Mouse (Mus musculus) heart, embryonic 16.5 days (tissue): ENCODE measurements around the gene Ces2h. TPM values are rescaled to one million over a fixed set of nuclear protein-coding genes. Genes with fewer than 3 reads are reported as not detected.

ENCODE experiments used
- ATAC-seq: fragments of 200-750 bp; cut with Nextera tagmentation; replicated peaks from 2 replicates; pipeline ENCODE4 v1.8.0; 2017; ENCODE audit warnings: moderate number of reproducible peaks; ENCODE audit not compliant: insufficient read depth, low FRiP score; ENCODE audit errors: extremely low read depth
- H3K27ac ChIP-seq: fragments of 300-500 bp; sonication (generic); 2 replicates; pipeline ENCODE4 v1.5.1; 2014; ENCODE audit warnings: mild to moderate bottlenecking, low read length, control low read depth, moderate library complexity
- H3K27me3 ChIP-seq: fragments of 300-500 bp; sonication (generic); 2 replicates; pipeline ENCODE4 v1.6.1; 2014; ENCODE audit warnings: low read length, mixed read lengths; ENCODE audit not compliant: control insufficient read depth, insufficient read depth
- H3K36me3 ChIP-seq: fragments of 300-500 bp; sonication (generic); 2 replicates; pipeline ENCODE4 v1.6.1; 2014; ENCODE audit not compliant: control insufficient read depth, insufficient read depth
- H3K4me1 ChIP-seq: fragments of 300-500 bp; sonication (generic); 2 replicates; pipeline ENCODE4 v1.6.1; 2014; ENCODE audit warnings: low read length, mixed read lengths; ENCODE audit not compliant: control insufficient read depth, insufficient read depth
- H3K4me2 ChIP-seq: fragments of 300-500 bp; sonication (generic); 2 replicates; pipeline ENCODE4 v1.6.1; 2014; ENCODE audit warnings: low read depth, mild to moderate bottlenecking, control low read depth, low read length
- H3K4me3 ChIP-seq: fragments of 300-500 bp; sonication (generic); 2 replicates; pipeline ENCODE4 v1.5.1; 2014; ENCODE audit warnings: mild to moderate bottlenecking, control low read depth, low read length
- H3K9ac ChIP-seq: fragments of 300-500 bp; sonication (generic); 2 replicates; pipeline ENCODE4 v1.6.1; 2014; ENCODE audit warnings: low read length, control low read depth
- H3K9me3 ChIP-seq: fragments of 300-500 bp; sonication (generic); replicated peaks from 2 replicates; pipeline ENCODE4 v1.6.1; 2016; ENCODE audit warnings: low read length; ENCODE audit not compliant: control insufficient read depth
- WGBS: fragments of 180-500 bp; shearing (Covaris S2); extraction: QIAGEN DNeasy Blood & Tissue Kit; methylation state at CpG from one replicate; pipeline ENCODE4 v1.1.7; 2014; 5-methylcytosine and 5-hydroxymethylcytosine counted together
- polyA plus RNA-seq: library from polyadenylated mRNA; unstranded; fragments of >200 nt; fragmentation: Nextera tagmentation; extraction: Ambion mirVana; gene quantifications from 2 replicates; pipeline ENCODE4 v1.2.1, GENCODE M21; 2015

Gene Ces2h
- polyA plus RNA-seq, 1 experiment from 2014 or later, result not detected

DNA sequence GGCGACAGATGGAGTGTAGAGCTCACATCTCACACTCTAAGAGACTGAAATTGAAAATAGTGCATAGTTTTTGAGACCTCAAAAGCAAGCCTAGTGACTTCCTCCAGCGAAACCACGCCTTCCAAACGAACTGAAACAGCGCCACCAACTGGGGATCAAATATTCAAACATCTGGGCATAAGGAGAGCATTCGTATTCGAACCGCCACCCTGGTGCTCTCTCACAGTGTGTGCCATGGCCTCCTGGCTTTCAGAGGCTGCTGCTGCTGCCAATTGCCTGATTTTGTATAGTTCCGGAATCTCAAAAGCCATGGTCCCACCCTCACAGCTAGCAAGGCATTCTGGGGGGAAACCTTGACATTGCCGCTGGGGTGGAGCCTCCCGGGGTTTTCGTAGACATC lies 10.5 kb downstream of the Ces2h start:
- Histone ChIP-seq H3K9me3 (peaks cover 4% of the 10 kb centered on the region; the same call in 1 of the 2 replicates), H3K27me3 (no peaks in the 10 kb centered on the region), H3K4me2 (no peak overlapping the region), H3K9ac (no peak overlapping the region), H3K27ac (no peak overlapping the region), H3K4me3 (no peak overlapping the region), H3K36me3 (no peaks in the 10 kb centered on the region), H3K4me1 (no peaks in the 10 kb centered on the region)
- ATAC-seq, result no peak
- WGBS, result 77% methylated on average over 12 of the region's 12 CpGs

- Histone ChIP-seq H3K27ac (no peak overlapping the region), H3K36me3 (no peaks in the 10 kb centered on the region), H3K4me1 (no peaks in the 10 kb centered on the region), H3K4me3 (no peak overlapping the region), H3K27me3 (no peaks in the 10 kb centered on the region), H3K4me2 (no peak overlapping the region), H3K9ac (no peak overlapping the region), H3K9me3 (no peaks in the 10 kb centered on the region)
- ATAC-seq, result no peak
- 80% methylated on average over 5 of the region's 5 CpGs for WGBS
These were observed 13.7 kb downstream of the Ces2h start for GRCm38 (mm10) chr8:105014391-105014790.

GRCm38 (mm10) chr8:105021954-105022353 lies 21.3 kb downstream of the Ces2h start:
- Histone ChIP-seq H3K27me3 (no peaks in the 10 kb centered on the region), H3K36me3 (no peaks in the 10 kb centered on the region), H3K9ac (no peak overlapping the region), H3K27ac (no peak overlapping the region), H3K9me3 (no peaks in the 10 kb centered on the region), H3K4me2 (no peak overlapping the region), H3K4me3 (no peak overlapping the region), H3K4me1 (no peaks in the 10 kb centered on the region)
- WGBS, result 63% methylated on average over 1 of the region's 1 CpGs
- ATAC-seq, result no peak

- WGBS, result 22% methylated on average over 1 of the region's 1 CpGs
- no peak overlapping the region for H3K9ac ChIP-seq
- no peaks in the 10 kb centered on the region for H3K36me3 ChIP-seq
- H3K27me3 ChIP-seq, result no peaks in the 10 kb centered on the region
- no peak for ATAC-seq
- no peaks in the 10 kb centered on the region for H3K4me1 ChIP-seq
- no peak overlapping the region for H3K4me3 ChIP-seq
- H3K27ac ChIP-seq, result no peak overlapping the region
- H3K4me2 ChIP-seq, result no peak overlapping the region
- H3K9me3 ChIP-seq, result no peaks in the 10 kb centered on the region
These were observed 22.4 kb downstream of the Ces2h start for GRCm38 (mm10) chr8:105023087-105023486.

DNA sequence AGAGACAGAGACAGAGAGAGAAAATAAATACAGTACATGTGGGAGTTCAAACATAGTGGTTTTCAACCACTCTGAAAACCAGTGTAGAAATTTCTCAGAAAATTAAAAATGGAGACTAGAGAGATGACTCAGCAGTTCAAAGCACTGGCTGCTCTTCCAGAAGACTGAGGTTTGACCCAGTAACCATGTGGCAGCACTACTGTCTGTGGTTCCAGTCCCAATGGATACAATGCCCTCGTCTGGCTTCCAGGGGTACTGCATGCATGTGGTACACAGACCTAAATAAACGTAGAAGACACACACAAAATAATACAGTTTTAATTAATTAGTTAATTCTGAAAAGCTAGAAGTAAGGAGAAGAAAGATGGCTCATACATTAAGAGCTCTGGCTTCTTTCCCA lies 24.4 kb downstream of the Ces2h start:
- no peaks in the 10 kb centered on the region for H3K27me3 ChIP-seq
- no peaks in the 10 kb centered on the region for H3K36me3 ChIP-seq
- ATAC-seq, result no peak
- no peak overlapping the region for H3K27ac ChIP-seq
- H3K9me3 ChIP-seq, result no peaks in the 10 kb centered on the region
- H3K4me2 ChIP-seq, result no peak overlapping the region
- no peak overlapping the region for H3K9ac ChIP-seq
- 56% methylated on average over 2 of the region's 2 CpGs for WGBS
- H3K4me1 ChIP-seq, result no peaks in the 10 kb centered on the region
- H3K4me3 ChIP-seq, result no peak overlapping the region

DNA sequence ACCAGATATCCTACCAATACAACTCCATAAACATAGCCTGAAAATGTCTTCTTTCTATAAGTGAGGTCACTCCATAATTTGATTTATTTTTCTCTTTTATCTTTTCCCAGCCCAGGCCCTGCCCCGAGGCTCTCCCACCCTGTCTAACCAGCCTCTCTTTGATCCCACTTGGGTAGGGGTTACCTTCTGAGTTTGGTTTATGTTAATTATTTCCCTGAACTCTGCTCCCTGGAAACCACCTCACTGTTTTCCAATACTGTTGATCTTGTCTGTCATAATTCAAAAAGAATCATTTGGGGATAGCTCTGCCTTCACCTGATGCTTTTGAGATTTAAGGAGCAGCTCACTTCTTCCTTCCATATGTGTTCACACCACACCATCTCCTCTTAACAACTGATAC lies 42.9 kb downstream of the Ces2h start:
- H3K36me3 ChIP-seq, result no peaks in the 10 kb centered on the region
- H3K4me3 ChIP-seq, result no peak overlapping the region
- H3K9ac ChIP-seq, result no peak overlapping the region
- H3K4me1 ChIP-seq, result no peaks in the 10 kb centered on the region
- H3K4me2 ChIP-seq, result no peak overlapping the region
- no peaks in the 10 kb centered on the region for H3K9me3 ChIP-seq
- WGBS, result 47% methylated on average over 1 of the region's 1 CpGs
- H3K27ac ChIP-seq, result no peak overlapping the region
- ATAC-seq, result no peak
- no peaks in the 10 kb centered on the region for H3K27me3 ChIP-seq

GRCm38 (mm10) chr8:105045824-105046401 lies 45.3 kb downstream of the Ces2h start:
- no peak overlapping the region for H3K4me3 ChIP-seq
- no peaks in the 10 kb centered on the region for H3K27me3 ChIP-seq
- no peak overlapping the region for H3K4me2 ChIP-seq
- no peak overlapping the region for H3K9ac ChIP-seq
- H3K4me1 ChIP-seq, result no peaks in the 10 kb centered on the region
- H3K36me3 ChIP-seq, result no peaks in the 10 kb centered on the region
- H3K27ac ChIP-seq, result no peak overlapping the region
- H3K9me3 ChIP-seq, result no peaks in the 10 kb centered on the region
- no peak for ATAC-seq
- 75% methylated on average over 3 of the region's 3 CpGs for WGBS

- ATAC-seq, result no peak
These were observed 47.8 kb downstream of the Ces2h start, which contains the start of gene Ces3a for GRCm38 (mm10) chr8:105048371-105048854. Gene Ces3a (plus strand): TSS chr8:105048601.

DNA sequence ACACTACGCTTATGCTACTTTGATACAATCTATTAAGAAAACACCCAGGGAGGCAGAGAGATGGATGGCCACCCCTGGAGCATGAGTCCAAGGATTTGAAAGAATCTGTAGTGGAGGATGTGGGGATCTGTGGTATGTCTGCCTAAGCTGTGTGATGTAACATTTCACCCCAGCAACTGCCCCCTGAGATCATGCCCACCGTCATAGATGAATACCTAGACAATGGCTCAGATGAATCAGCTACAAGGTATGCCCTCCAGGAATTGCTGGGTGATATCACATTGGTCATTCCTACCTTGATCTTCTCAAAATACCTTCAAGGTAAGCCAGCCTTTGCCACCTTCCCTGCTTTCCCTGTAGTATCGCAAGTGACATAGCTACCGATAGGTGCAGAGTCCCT lies 55.6 kb downstream of the Ces2h start:
- no peak overlapping the region for H3K4me2 ChIP-seq
- no peaks in the 10 kb centered on the region for H3K36me3 ChIP-seq
- no peaks in the 10 kb centered on the region for H3K27me3 ChIP-seq
- no peak overlapping the region for H3K4me3 ChIP-seq
- no peak overlapping the region for H3K9ac ChIP-seq
- ATAC-seq, result no peak
- no peak overlapping the region for H3K27ac ChIP-seq
- WGBS, result 80% methylated on average over 4 of the region's 4 CpGs
- no peaks in the 10 kb centered on the region for H3K9me3 ChIP-seq
- no peaks in the 10 kb centered on the region for H3K4me1 ChIP-seq

More at GRCm38 (mm10) chr8:105048371-105048854, 47.8 kb downstream of the Ces2h start, which contains the start of gene Ces3a:
- H3K9me3 ChIP-seq, result no peaks in the 10 kb centered on the region
- H3K4me2 ChIP-seq, result no peak within 1 kb of the TSS
- no peaks in the 10 kb centered on the region for H3K36me3 ChIP-seq
- H3K9ac ChIP-seq, result no peak within 1 kb of the TSS
- H3K4me3 ChIP-seq, result no peak within 1 kb of the TSS
- H3K27ac ChIP-seq, result no peak within 1 kb of the TSS
- H3K4me1 ChIP-seq, result no peaks in the 10 kb centered on the region
- H3K27me3 ChIP-seq, result no peaks in the 10 kb centered on the region
- WGBS, result 62% methylated on average over 3 of the region's 3 CpGs
